Mouse (Mus musculus): Measurements from ENCODE around the gene Usp16. TPM values are rescaled to one million over a fixed set of nuclear protein-coding genes. Genes with fewer than 3 reads are reported as not detected.

Usp16 gene
- total RNA-seq, 1 experiment: 51.0 TPM

DNA sequence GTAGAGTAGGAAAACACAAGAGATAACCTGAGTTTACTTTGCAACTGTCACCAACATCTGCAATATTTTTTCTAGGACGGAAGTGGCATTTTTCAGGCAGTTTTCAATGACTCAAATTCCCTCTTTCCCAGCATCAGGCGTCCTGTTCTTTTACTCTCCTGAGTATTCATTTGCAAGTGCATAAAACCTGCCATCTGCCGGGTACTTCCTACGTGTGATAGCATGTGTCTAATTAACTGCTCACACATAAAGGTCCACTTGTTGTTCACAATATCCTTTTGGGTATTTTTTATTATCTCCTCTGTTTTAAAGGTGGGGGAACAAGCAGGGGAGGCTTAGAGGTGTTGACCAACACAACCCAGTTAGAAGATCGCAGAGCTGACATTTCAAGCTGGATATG is 57.2 kb downstream of the Usp16 start:
- no peak for TF ChIP-seq ZNF384 (IDR thresholded peaks at IDR 0.05; ENCODE audit: low read depth, low read length)
- TF ChIP-seq MAFK (IDR thresholded peaks at IDR 0.05; ENCODE audit: insufficient read depth, low read depth, low read length): no peak
- no peak for TF ChIP-seq HCFC1 (IDR thresholded peaks at IDR 0.05; ENCODE audit: borderline replicate concordance, insufficient read depth, low read length)
- TF ChIP-seq CHD2 (IDR thresholded peaks at IDR 0.05; ENCODE audit: low read depth, low read length): no peak
- no peak for TF ChIP-seq ZC3H11A (IDR thresholded peaks at IDR 0.05; ENCODE audit: borderline replicate concordance, low read depth, low read length)
- Histone ChIP-seq H3K27ac (ENCODE audit: insufficient read depth, low read depth, low read length, poor library complexity, severe bottlenecking) (no peak overlapping the region), H3K4me1 (ENCODE audit: control insufficient read depth in 2 of 2, insufficient read depth in 2 of 2, low read length in 2 of 2, poor library complexity in 1 of 2) (no peaks in the 10 kb centered on the region), H3K36me3 (ENCODE audit: control insufficient read depth, insufficient read depth, low read length, poor library complexity, severe bottlenecking) (no peaks in the 10 kb centered on the region), H3K9me3 (ENCODE audit: control insufficient read depth, insufficient read depth, low read depth, low read length) (no peaks in the 10 kb centered on the region), H3K9ac (ENCODE audit: insufficient read depth, low read depth, low read length, poor library complexity, severe bottlenecking) (no peak overlapping the region), H3K4me3 (ENCODE audit: insufficient read depth in 1 of 2, low read depth in 1 of 2, low read length in 2 of 2, poor library complexity in 1 of 2, severe bottlenecking in 1 of 2) (no peak overlapping the region)
- no peak for DNase-seq (ENCODE audit: low read depth, low spot score)
- in situ Hi-C loops (cut with MboI; ENCODE audit: low sequenced_read_pairs in 2 of 2, unreplicated experiment in 2 of 2): loop anchor here (10.0 to 25.0 kb wide), 2 partner anchors 243 to 251 kb away; no protein-coding TSS in a partner anchor

GRCm38 (mm10) chr16:87512331-87512730 is 57.8 kb downstream of the Usp16 start:
- no peak overlapping the region for H3K27ac ChIP-seq (ENCODE audit: insufficient read depth, low read depth, low read length, poor library complexity, severe bottlenecking)
- no peaks in the 10 kb centered on the region for H3K9me3 ChIP-seq (ENCODE audit: control insufficient read depth, insufficient read depth, low read depth, low read length)
- H3K36me3 ChIP-seq (ENCODE audit: control insufficient read depth, insufficient read depth, low read length, poor library complexity, severe bottlenecking): no peaks in the 10 kb centered on the region
- no peak for DNase-seq (ENCODE audit: low read depth, low spot score)
- in situ Hi-C loops (cut with MboI; ENCODE audit: low sequenced_read_pairs in 2 of 2, unreplicated experiment in 2 of 2): loop anchor here (10.0 to 25.0 kb wide), 2 partner anchors 242 to 250 kb away; no protein-coding TSS in a partner anchor
- H3K4me1 ChIP-seq (ENCODE audit: control insufficient read depth in 2 of 2, insufficient read depth in 2 of 2, low read length in 2 of 2, poor library complexity in 1 of 2): no peaks in the 10 kb centered on the region
- no peak overlapping the region for H3K9ac ChIP-seq (ENCODE audit: insufficient read depth, low read depth, low read length, poor library complexity, severe bottlenecking)
- TF ChIP-seq MAFK (IDR thresholded peaks at IDR 0.05; ENCODE audit: insufficient read depth, low read depth, low read length): no peak
- no peak for TF ChIP-seq HCFC1 (IDR thresholded peaks at IDR 0.05; ENCODE audit: borderline replicate concordance, insufficient read depth, low read length)
- TF ChIP-seq CHD2 (IDR thresholded peaks at IDR 0.05; ENCODE audit: low read depth, low read length): no peak
- no peak for TF ChIP-seq ZC3H11A (IDR thresholded peaks at IDR 0.05; ENCODE audit: borderline replicate concordance, low read depth, low read length)
- TF ChIP-seq ZNF384 (IDR thresholded peaks at IDR 0.05; ENCODE audit: low read depth, low read length): no peak
- no peak overlapping the region for H3K4me3 ChIP-seq (ENCODE audit: insufficient read depth in 1 of 2, low read depth in 1 of 2, low read length in 2 of 2, poor library complexity in 1 of 2, severe bottlenecking in 1 of 2)

DNA sequence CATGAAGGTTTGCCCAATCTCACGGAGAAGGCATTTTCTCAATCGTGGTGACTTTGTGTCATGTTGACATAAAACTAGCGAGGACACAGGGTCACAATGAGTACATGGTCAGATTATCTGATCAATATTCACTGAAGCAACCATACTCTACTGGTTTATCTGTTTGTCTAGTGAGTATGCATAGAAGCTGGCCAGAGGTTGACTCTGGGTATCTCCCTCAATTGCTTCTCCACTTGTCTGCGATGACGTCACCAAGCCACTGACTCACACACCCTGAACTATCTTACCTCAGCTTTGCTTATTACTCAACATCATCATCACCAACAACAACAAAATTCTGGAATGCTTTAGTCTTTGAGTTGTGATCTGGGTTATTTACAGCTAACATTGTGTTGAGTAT is 69.7 kb downstream of the Usp16 start:
- no peak overlapping the region for H3K9ac ChIP-seq (ENCODE audit: insufficient read depth, low read depth, low read length, poor library complexity, severe bottlenecking)
- H3K27ac ChIP-seq (ENCODE audit: insufficient read depth, low read depth, low read length, poor library complexity, severe bottlenecking): no peak overlapping the region
- TF ChIP-seq CHD2 (IDR thresholded peaks at IDR 0.05; ENCODE audit: low read depth, low read length) (no peak), ZC3H11A (IDR thresholded peaks at IDR 0.05; ENCODE audit: borderline replicate concordance, low read depth, low read length) (no peak), ZNF384 (IDR thresholded peaks at IDR 0.05; ENCODE audit: low read depth, low read length) (no peak), MAFK (IDR thresholded peaks at IDR 0.05; ENCODE audit: insufficient read depth, low read depth, low read length) (no peak), HCFC1 (IDR thresholded peaks at IDR 0.05; ENCODE audit: borderline replicate concordance, insufficient read depth, low read length) (no peak)
- no peaks in the 10 kb centered on the region for H3K4me1 ChIP-seq (ENCODE audit: control insufficient read depth in 2 of 2, insufficient read depth in 2 of 2, low read length in 2 of 2, poor library complexity in 1 of 2)
- DNase-seq (ENCODE audit: low read depth, low spot score): no peak
- H3K36me3 ChIP-seq (ENCODE audit: control insufficient read depth, insufficient read depth, low read length, poor library complexity, severe bottlenecking): no peaks in the 10 kb centered on the region
- H3K9me3 ChIP-seq (ENCODE audit: control insufficient read depth, insufficient read depth, low read depth, low read length): no peaks in the 10 kb centered on the region
- no peak overlapping the region for H3K4me3 ChIP-seq (ENCODE audit: insufficient read depth in 1 of 2, low read depth in 1 of 2, low read length in 2 of 2, poor library complexity in 1 of 2, severe bottlenecking in 1 of 2)
- in situ Hi-C loops (cut with MboI; ENCODE audit: low sequenced_read_pairs in 2 of 2, unreplicated experiment in 2 of 2): loop anchor here in 1 of 2 experiments (25.0 kb wide), 1 partner anchor 238 kb away; no protein-coding TSS in a partner anchor

- H3K9me3 ChIP-seq (ENCODE audit: control insufficient read depth, insufficient read depth, low read depth, low read length): no peaks in the 10 kb centered on the region
- no peak overlapping the region for H3K9ac ChIP-seq (ENCODE audit: insufficient read depth, low read depth, low read length, poor library complexity, severe bottlenecking)
- no peak for DNase-seq (ENCODE audit: low read depth, low spot score)
- TF ChIP-seq HCFC1 (IDR thresholded peaks at IDR 0.05; ENCODE audit: borderline replicate concordance, insufficient read depth, low read length): no peak
- no peak for TF ChIP-seq CHD2 (IDR thresholded peaks at IDR 0.05; ENCODE audit: low read depth, low read length)
- no peak for TF ChIP-seq ZNF384 (IDR thresholded peaks at IDR 0.05; ENCODE audit: low read depth, low read length)
- TF ChIP-seq MAFK (IDR thresholded peaks at IDR 0.05; ENCODE audit: insufficient read depth, low read depth, low read length): no peak
- TF ChIP-seq ZC3H11A (IDR thresholded peaks at IDR 0.05; ENCODE audit: borderline replicate concordance, low read depth, low read length): no peak
- no peaks in the 10 kb centered on the region for H3K36me3 ChIP-seq (ENCODE audit: control insufficient read depth, insufficient read depth, low read length, poor library complexity, severe bottlenecking)
- H3K27ac ChIP-seq (ENCODE audit: insufficient read depth, low read depth, low read length, poor library complexity, severe bottlenecking): no peak overlapping the region
- H3K4me3 ChIP-seq (ENCODE audit: insufficient read depth in 1 of 2, low read depth in 1 of 2, low read length in 2 of 2, poor library complexity in 1 of 2, severe bottlenecking in 1 of 2): no peak overlapping the region
- H3K4me1 ChIP-seq (ENCODE audit: control insufficient read depth in 2 of 2, insufficient read depth in 2 of 2, low read length in 2 of 2, poor library complexity in 1 of 2): no peaks in the 10 kb centered on the region
- in situ Hi-C loops (cut with MboI; ENCODE audit: low sequenced_read_pairs in 2 of 2, unreplicated experiment in 2 of 2): no loop called here
These were observed 73.2 kb downstream of the Usp16 start for GRCm38 (mm10) chr16:87527553-87528249.
